Mouse (Mus musculus) small intestine, adult 2 months (tissue): ENCODE measurements at regions not wholly inside any gene's neighbourhood (a gene's known extent, or its start where the extent isn't known, plus 50 kb on each side); places are given as distances from the start of the nearest gene placed in this dataset.

ENCODE experiments used
- H3K27ac ChIP-seq: fragments of 200-500 bp; 2 replicates; pipeline ENCODE4 v1.5.1; 2012; ENCODE audit warnings: low read depth, low read length, control low read depth, inconsistent platforms; ENCODE audit not compliant: insufficient read depth
- H3K27me3 ChIP-seq: fragments of 200-500 bp; 2 replicates; pipeline ENCODE4 v1.6.1; 2012; ENCODE audit warnings: mild to moderate bottlenecking, moderate library complexity, low read length, inconsistent platforms; ENCODE audit not compliant: control insufficient read depth, insufficient read depth
- H3K36me3 ChIP-seq: fragments of 200-500 bp; 2 replicates; pipeline ENCODE4 v1.6.1; 2012; ENCODE audit warnings: mild to moderate bottlenecking, low read length, control low read depth, inconsistent platforms; ENCODE audit not compliant: control insufficient read depth, insufficient read depth
- H3K4me1 ChIP-seq: fragments of 200-500 bp; 2 replicates; pipeline ENCODE4 v1.6.1; 2012; ENCODE audit warnings: low read length, inconsistent platforms, mixed read lengths; ENCODE audit not compliant: control insufficient read depth, insufficient read depth, insufficient read length
- H3K4me3 ChIP-seq: fragments of 200-500 bp; 2 replicates; pipeline ENCODE4 v1.5.1; 2012; ENCODE audit warnings: low read depth, mild to moderate bottlenecking, control low read depth, inconsistent platforms, low read length, moderate library complexity
- CTCF ChIP-seq: fragments of 200-500 bp; IDR thresholded peaks from 2 replicates; pipeline ENCODE4 v1.5.1; 2012; ENCODE audit warnings: low read depth, mild to moderate bottlenecking, control low read depth, inconsistent platforms, low read length, moderate library complexity, mixed read lengths; ENCODE audit not compliant: insufficient replicate concordance, insufficient read length; ENCODE audit errors: extremely low read depth
- POLR2A ChIP-seq: fragments of 200-500 bp; IDR thresholded peaks from 2 replicates; pipeline ENCODE4 v1.6.1; 2012; ENCODE audit warnings: low read depth, mild to moderate bottlenecking, control low read depth, inconsistent platforms, low read length, moderate library complexity
- WGBS: fragments of 180-500 bp; shearing (Covaris S2); methylation state at CpG from one replicate; pipeline ENCODE4 v1.1.7; 2018; 5-methylcytosine and 5-hydroxymethylcytosine counted together

DNA sequence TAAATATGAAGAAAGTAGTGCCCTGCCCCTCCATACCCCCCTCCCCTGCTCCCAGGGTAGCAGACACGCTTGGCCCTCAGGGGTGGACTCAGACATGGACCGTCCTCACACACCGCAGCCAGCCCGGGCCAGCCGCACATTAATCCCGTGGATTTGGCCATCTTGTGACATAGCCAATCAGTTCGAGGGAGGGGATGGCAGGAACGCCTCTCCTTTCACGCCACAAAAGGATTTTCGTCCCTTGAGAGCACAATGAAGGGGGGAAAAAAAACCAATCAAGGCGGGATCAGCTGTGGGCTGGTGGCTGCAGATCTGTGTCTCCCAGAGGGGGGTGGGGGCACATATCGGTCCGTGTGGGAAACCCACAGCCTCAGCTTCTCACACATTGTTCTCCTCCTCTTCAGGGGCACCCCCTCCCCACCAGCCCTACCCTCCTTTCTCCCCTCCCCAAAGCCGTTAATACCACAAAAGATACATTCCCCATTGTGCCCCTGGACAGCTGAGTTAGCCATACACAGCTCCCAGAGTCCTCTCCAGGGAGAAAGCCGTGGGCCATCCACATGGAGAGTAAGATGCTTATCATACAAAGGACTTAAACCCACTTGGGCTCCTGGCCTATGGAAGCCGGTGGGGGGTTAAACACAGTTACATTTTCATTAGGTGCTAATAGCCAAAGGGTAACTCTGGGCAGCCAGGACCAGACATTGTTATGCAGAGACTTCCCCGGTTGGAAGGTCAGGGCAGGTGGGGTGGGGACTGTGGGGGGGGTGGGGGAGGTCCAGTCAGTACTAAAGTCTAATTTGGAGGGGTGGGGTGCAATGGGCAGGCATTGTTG is 88.4 kb downstream of the Sox9 start:
- Histone ChIP-seq H3K27ac (no peak overlapping the region), H3K36me3 (no peaks in the 10 kb centered on the region), H3K4me1 (peaks cover 2% of the 10 kb centered on the region), H3K4me3 (no peak overlapping the region), H3K27me3 (no peaks in the 10 kb centered on the region)
- TF ChIP-seq POLR2A (no peak), CTCF (no peak)
- WGBS, result 61% methylated on average over 17 of the region's 17 CpGs

DNA sequence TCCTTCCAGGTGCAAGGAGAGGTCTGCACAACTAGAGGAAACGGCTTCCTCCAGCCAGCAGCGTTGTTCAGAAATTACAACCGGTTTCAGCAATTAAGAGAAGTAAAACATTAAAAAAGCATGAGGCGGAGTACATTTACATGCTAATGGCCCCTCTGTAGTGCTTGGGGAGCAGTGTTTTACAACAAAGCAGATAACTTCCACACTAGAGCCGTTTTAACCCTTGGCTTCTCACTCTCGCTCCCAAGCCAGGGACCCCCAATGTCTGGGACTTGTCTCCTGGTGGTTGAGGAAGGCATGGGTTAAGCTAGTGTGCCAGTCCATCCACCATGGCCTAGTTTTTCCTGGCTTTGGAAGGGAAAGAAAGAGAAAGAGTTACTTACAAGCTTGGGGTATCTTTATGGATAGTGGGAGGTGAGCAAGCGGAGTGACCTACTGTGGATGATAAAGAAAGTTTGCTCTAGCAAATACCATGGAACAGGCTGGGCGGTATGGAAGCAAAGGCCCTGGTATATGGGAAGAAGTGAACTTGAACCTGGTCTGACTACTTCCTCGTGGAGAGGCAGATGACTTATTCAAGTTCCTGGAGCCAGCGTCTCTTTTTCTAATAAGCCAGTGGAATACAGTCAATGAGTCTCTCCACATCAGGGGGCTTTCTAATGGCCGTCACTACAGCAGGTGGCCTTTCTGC is 90.8 kb downstream of the Sox9 start:
- no peaks in the 10 kb centered on the region for H3K27me3 ChIP-seq
- no peak overlapping the region for H3K27ac ChIP-seq
- no peak for TF ChIP-seq POLR2A
- TF ChIP-seq CTCF, result no peak
- 37% methylated on average over 11 of the region's 11 CpGs for WGBS
- H3K4me3 ChIP-seq, result no peak overlapping the region
- H3K4me1 ChIP-seq, result peaks cover 2% of the 10 kb centered on the region
- H3K36me3 ChIP-seq, result no peaks in the 10 kb centered on the region

DNA sequence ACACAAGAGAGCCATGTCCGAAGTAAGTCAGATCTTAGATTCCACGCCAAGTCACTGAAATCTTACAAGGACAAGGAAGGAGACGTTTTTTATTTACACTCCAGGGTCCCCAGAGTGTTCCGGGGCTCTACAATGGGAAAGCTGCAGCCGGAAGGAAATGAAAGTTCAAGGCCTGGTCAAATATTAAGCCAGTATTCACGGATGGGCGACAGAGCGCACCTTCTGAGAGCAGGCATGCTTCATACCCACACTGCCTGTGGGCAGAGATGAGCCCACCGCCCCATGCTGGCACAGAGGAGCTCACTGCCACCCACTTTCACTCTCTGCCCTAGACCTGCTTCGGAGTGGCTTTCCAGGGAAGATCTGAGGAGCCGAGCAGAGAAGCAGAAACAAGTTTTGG is 92.2 kb downstream of the Sox9 start:
- no peaks in the 10 kb centered on the region for H3K36me3 ChIP-seq
- no peak overlapping the region for H3K4me3 ChIP-seq
- 28% methylated on average over 11 of the region's 11 CpGs for WGBS
- TF ChIP-seq POLR2A, result no peak
- TF ChIP-seq CTCF, result no peak
- H3K27ac ChIP-seq, result no peak overlapping the region
- peaks cover 2% of the 10 kb centered on the region for H3K4me1 ChIP-seq
- no peaks in the 10 kb centered on the region for H3K27me3 ChIP-seq

DNA sequence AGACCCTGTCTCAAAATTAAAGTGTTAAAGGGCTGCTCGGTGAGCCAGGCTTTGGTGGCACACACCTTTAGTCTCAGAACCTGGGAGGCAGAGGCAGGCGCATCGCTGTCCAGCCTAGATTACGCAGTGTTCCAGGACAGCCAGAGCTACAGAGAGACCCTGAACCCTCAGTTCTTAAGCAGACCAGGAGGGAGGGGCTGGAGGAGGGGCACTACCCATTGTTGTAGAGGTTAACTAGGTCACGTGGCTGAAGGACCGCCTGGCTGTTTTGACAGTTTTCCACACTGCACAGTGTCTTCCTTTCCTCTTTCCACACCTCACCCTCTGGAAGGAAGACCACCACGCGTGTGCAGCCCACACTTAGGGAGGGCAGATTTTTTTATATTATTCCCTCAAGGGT is 94.2 kb downstream of the Sox9 start:
- Histone ChIP-seq H3K27ac (no peak overlapping the region), H3K36me3 (no peaks in the 10 kb centered on the region), H3K27me3 (no peaks in the 10 kb centered on the region), H3K4me3 (no peak overlapping the region), H3K4me1 (peaks cover 2% of the 10 kb centered on the region)
- 91% methylated on average over 8 of the region's 8 CpGs for WGBS
- TF ChIP-seq CTCF (no peak), POLR2A (no peak)

DNA sequence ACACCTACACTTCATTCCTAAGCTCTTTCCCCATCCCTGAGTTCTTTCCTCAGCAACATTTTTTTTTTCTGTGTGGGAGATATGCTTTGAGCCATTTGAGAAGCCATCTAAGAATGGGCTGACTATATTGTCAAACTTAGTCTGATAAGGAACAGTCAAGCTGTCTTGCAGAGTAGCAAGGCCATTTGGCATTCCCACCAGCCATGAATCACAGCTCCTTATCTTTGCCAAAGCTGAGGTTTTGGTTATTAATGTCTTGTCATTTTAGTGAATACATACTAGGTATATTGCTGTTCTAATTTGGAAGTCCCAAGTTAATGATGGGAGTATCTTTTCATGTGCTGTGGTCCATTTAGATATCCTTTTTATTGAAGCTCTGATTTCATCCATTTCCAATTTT is 96.4 kb downstream of the Sox9 start:
- peaks cover 2% of the 10 kb centered on the region for H3K4me1 ChIP-seq
- H3K36me3 ChIP-seq, result no peaks in the 10 kb centered on the region
- H3K27ac ChIP-seq, result no peak overlapping the region
- no peak overlapping the region for H3K4me3 ChIP-seq
- TF ChIP-seq CTCF (no peak), POLR2A (no peak)
- H3K27me3 ChIP-seq, result no peaks in the 10 kb centered on the region

DNA sequence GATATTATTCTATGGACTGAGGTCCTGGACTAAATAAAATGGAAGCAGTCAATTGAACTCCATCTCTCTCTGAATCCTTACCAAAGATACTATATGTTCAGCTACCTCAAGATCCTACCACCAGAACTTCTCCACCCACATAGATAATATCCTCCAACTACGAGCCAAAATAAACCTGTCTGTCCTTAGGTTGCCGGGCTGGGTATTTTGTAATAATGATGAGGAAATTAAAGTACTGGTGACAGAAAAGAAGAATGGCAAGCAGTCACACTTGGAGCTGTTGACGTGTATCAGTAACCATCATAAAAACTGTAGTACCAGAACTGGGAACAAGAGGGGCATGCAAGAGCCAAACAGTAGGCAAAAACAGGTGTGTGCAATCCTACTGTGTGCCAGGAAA is 98.7 kb downstream of the Sox9 start:
- H3K4me1 ChIP-seq, result no peaks in the 10 kb centered on the region
- no peaks in the 10 kb centered on the region for H3K36me3 ChIP-seq
- H3K27me3 ChIP-seq, result no peaks in the 10 kb centered on the region
- no peak overlapping the region for H3K27ac ChIP-seq
- H3K4me3 ChIP-seq, result no peak overlapping the region
- TF ChIP-seq CTCF, result no peak
- no peak for TF ChIP-seq POLR2A
- WGBS, result 79% methylated on average over 3 of the region's 3 CpGs

DNA sequence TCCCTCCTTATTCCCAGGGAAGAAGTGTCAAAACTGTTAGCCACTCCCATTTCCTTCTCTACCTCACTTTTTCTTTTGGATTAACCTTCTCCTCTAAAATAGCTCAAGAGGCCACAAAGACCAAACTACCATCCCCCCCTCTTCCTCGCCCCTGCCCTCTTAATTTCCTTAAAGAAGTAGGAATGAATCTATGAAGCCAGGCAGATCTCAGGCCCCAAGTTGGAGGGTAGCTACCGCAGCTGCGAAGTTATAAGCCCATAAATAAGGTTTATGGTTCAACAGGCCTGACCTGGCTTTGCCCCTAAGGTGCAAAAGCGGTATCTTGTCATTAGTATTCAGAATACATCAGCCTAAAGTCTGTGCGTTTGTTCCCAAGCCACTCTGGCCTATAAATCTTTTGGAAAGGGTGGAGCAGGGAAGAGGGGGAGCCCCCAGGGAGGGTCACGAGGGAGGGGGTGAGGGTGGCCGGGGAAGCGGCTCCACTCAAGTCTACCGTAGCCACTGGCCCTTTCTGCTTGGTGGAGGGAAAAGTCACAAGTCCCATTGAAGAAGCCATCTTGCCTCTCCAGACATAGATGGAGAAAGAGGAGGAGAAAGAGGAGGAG is 103.4 kb downstream of the Sox9 start:
- Histone ChIP-seq H3K27ac (no peak overlapping the region), H3K27me3 (no peaks in the 10 kb centered on the region), H3K4me1 (no peaks in the 10 kb centered on the region), H3K4me3 (no peak overlapping the region), H3K36me3 (no peaks in the 10 kb centered on the region)
- 70% methylated on average over 9 of the region's 9 CpGs for WGBS
- TF ChIP-seq CTCF (no peak), POLR2A (no peak)
